Mouse (Mus musculus): ENCODE measurements around the gene Eif3d. TPM values are rescaled to one million over a fixed set of nuclear protein-coding genes. Genes with fewer than 3 reads are reported as not detected.

The Eif3d gene
- total RNA-seq, 2 experiments from 2014 or later = 190 to 227 TPM

DNA sequence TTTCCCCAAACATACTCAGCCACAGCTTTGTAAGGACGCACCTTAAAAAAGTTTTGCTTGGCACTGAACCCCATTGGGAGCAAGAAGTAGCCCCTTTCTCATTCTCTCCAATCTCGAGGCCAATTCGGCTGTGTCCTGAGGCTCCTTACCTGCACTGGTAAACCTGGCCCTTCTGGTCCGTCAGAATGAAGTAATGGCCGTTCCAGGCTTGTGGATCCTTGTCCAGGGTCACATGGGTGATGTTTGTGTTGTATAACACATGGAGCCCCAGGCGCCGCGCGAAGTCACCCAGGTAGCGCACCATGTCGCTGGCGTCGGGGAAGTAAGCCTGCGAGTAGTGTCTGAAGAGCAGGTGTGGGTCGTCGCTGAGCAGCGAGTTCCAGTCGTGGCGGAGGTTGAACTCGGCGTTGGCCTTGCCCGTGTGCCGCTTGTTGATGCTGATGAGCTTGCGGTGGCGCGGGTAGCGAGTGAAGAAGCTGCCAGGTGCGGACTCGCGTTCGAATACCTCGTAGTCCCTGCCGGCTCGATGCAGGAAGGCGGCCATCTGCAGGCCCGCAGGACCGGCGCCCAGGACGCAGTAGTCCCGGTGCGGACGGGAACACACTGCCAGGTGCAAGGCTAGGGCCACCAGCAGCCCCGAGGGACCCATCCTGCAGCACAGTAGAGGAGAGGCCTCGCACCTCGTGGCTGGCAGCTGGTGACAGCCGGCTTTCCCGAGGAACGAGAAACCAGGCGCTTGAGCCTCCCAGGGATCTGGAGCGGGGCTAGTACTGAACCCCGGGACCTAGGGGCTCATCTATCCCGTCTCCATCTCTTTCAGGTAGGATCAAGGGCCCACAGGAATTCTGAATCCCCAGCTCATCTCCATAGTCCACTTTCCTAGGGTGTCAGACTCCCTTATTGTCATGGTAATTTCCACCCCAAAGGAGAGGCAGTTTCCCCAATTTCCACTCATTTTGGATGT, 14.9 kb downstream of the Eif3d start:
- ATAC-seq (replicated peaks; ENCODE audit: poor library complexity, severe bottlenecking) = peak; percentile 13; the same call in 1 of the 2 replicates

DNA sequence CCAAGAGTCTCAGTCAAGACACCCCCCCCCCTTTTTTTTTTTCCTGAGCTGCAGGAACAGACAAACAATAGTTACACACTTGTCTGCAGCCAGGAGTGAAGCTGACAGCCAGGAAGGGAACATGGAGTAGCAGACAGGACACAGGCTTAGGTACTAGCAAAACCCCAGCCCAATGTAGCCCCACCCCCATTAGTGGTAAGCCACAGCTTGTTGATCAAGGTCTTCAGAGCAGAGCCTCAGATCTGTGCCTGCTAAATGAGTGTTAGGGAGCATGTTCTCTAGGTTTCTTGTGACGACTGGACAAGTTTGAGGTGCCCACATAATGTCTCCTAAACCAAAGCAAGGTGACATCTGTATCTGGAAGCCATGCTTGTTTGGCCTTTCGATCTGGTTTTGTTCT, 16.3 kb downstream of the Eif3d start:
- ATAC-seq (replicated peaks; ENCODE audit: poor library complexity, severe bottlenecking) = no peak

DNA sequence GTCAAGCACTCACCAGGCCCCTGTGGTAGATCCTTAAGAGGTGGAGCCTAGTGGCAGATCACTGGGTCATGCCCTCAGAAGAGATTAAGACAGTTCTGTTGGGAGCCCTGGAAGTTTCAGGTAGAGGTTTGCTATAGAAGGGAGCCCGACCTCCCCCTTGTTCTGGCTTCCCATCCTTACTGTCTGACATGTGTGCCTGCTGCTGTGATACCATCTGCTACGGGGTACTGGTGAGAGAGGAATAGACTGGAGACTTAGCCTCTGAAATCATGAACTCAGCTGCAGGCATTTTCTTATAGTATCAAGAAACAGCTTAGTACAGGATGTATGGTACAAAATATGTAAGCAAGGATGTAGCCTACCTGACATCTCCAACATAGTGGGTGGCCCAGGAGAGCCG, 17.7 kb downstream of the Eif3d start:
- ATAC-seq (replicated peaks; ENCODE audit: poor library complexity, severe bottlenecking) = no peak

DNA sequence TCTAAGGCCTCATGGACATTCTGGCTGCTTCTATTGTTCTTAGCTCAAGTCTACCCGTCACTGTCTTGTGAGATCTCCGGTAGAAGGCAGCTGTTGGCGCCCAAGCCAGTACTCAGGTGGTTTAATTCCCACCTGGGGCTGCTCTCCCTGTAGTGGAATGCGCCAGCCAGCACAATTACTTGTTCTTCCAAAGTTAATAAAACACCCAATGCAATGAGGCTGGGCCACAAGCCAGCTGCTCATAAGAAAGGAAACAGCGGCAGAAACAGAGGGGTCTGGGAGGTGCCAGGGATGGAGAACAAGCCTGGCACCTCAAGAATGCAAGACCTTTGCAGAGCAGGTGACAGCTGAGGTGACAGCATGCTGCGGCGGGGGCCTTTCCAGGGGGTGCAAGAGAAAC, 21.6 kb downstream of the Eif3d start:
- ATAC-seq (replicated peaks; ENCODE audit: poor library complexity, severe bottlenecking) = no peak

DNA sequence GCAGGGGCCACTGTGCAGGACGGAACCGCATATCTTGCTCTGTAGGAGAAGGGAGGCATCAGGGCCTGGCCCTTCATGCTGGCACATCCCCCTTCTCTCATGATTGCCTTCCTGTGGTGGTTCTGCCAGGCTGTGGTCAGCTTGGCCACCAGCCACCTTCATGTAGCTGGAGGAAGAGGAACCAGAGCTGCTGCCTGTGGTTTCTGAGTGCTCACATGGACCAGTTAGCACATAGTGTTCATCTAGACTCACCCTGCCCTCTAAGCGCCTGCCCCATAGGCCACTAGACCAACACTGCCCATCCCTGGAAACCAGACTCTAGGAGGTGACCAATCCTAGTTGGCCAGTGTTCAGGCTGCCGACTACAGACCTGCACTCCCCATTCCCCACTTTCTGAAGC, 24.9 kb downstream of the Eif3d start:
- ATAC-seq (replicated peaks; ENCODE audit: poor library complexity, severe bottlenecking) = peak; percentile 98

DNA sequence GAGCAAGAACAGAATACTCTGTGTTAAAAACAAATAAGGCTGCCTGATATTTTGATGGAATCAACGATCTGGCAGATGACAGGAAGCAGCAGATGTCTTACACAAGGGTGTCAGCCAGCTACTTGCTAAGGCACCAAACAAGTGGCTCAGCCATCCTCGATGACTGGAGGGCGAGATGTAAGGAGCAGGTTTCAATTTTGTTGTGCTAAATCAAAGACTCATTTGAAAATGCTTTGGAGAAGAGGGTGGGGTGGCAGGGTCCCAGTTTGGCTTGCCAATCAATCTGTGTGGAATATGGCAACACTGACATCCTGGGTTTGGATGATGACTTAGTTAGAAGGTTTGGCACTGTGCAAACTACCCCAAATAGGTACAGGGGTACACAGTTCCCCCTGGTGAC, 29.1 kb downstream of the Eif3d start:
- ATAC-seq (replicated peaks; ENCODE audit: poor library complexity, severe bottlenecking) = no peak

DNA sequence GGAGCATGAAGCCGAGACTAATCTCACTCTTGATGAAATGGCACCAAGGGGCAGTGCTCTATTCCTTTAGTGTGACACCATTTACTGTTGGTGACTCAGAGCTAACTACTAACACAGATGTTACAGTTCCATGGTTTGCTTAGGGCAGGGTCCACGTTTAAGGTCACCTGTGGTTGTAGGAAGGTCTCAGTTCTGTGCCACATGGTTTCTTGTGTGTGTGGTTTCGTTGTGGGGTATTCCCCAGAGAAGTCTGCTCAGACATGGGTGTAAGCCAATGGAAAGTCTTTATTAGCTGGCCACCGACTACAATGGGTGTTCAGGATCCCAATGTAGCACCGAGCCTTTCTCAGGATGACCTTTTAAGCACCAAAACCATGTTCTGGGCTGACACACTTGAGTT, 32.1 kb downstream of the Eif3d start:
- ATAC-seq (replicated peaks; ENCODE audit: poor library complexity, severe bottlenecking) = no peak

GRCm38 (mm10) chr15:77935673-77936375, 34.8 kb downstream of the Eif3d start:
- no peak for ATAC-seq (replicated peaks; ENCODE audit: poor library complexity, severe bottlenecking)

DNA sequence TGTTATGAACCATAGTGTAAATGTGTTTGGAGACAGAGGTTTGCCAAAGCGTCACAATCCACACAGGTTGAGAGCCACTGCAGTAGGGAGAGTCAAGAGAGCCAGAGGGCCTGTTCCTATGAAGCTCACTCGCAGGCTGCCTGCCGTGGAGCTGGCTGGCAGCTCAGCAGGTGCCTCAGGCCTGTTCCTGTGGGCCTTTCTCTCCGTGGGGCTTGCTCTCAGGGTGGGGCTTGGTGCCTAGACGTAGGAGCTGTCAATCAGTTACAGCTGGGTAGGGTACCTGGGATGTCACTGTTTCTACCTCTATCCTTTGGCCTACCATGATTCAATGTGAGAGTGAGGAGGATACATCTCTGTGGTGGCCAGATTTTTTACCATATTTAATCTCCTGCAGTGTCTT, 35.6 kb downstream of the Eif3d start:
- ATAC-seq (replicated peaks; ENCODE audit: poor library complexity, severe bottlenecking) = no peak

DNA sequence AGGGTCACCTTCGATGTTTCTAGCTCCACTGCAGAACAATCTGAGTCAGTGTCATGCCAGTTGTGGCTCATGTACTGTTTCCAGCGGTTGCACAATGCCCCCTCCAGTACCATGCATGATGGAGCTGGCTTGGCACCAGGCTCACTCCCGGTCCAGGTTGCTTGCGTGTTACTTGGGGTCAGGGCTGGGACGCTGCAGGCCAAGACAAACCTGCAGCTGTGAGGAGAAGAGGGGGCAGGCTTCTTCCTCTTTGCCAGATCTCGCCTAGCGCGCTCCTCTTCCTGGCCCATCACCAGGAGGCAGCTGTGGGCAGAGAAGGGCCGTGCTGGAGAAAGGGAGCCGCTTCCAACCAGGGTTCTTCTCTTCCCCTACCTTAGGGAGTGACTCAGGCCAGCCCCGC, 36.3 kb downstream of the Eif3d start:
- peak; percentile 30 for ATAC-seq (replicated peaks; ENCODE audit: poor library complexity, severe bottlenecking)

- peak; percentile 45 for ATAC-seq (replicated peaks; ENCODE audit: poor library complexity, severe bottlenecking)
These were observed 36.8 kb downstream of the Eif3d start for GRCm38 (mm10) chr15:77933770-77934169.

DNA sequence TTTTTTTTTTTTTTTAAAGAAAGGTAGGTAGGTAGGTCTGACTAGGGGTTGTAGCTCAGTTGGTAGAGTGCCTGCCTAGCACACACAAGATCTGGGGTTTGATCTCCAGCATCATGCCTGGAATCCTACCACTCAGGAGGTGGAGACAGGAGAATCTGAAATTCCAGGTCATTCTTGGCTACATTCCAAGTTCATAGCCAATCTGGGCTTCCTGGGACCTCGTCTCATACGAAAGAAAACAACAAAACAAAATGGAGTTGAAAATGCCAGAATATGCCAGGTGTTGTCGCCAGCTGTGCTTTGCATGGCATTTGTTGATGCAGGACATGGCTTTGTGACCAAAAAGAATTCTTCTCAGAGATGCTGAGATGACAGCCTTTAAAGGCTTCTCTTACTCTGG, 37.4 kb downstream of the Eif3d start:
- no peak for ATAC-seq (replicated peaks; ENCODE audit: poor library complexity, severe bottlenecking)

- peak; percentile 40 for ATAC-seq (replicated peaks; ENCODE audit: poor library complexity, severe bottlenecking)
These were observed 39.0 kb downstream of the Eif3d start for GRCm38 (mm10) chr15:77931689-77932016.

DNA sequence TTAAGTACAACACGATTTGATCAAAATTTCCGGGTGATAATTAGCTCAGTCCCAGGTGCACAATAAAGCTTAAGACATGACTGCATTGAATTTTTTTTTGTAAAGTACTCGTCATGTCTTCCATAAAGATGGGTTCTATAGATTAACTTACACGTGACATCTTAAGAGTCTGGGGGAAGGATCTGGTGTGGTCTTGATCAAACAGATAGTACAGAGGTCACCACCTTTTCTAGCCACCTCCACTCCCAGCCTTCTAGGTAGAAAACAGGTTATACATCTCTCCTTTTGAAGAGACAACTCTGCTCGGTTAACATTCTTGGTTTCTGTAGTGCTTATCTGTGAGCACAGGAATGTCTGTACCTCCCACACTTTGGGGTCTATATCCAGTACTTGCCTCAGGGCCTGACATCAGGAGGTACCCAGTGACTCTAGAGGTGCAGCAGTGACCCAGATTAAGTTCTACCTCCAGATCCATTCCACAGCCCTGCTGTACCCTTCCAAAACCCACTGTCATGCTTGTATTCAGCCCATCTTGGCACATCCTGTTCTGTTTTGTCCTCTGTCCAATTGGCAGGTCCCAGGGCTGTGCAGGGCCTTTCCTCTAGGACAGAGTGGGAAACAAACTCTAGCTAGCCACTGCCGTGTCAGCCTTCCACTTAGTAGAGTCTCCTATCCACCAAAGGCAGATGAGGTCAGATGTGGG, 39.5 kb downstream of the Eif3d start:
- ATAC-seq (replicated peaks; ENCODE audit: poor library complexity, severe bottlenecking) = no peak

- ATAC-seq (replicated peaks; ENCODE audit: poor library complexity, severe bottlenecking) = no peak
These were observed 40.8 kb downstream of the Eif3d start for GRCm38 (mm10) chr15:77929804-77930203.

DNA sequence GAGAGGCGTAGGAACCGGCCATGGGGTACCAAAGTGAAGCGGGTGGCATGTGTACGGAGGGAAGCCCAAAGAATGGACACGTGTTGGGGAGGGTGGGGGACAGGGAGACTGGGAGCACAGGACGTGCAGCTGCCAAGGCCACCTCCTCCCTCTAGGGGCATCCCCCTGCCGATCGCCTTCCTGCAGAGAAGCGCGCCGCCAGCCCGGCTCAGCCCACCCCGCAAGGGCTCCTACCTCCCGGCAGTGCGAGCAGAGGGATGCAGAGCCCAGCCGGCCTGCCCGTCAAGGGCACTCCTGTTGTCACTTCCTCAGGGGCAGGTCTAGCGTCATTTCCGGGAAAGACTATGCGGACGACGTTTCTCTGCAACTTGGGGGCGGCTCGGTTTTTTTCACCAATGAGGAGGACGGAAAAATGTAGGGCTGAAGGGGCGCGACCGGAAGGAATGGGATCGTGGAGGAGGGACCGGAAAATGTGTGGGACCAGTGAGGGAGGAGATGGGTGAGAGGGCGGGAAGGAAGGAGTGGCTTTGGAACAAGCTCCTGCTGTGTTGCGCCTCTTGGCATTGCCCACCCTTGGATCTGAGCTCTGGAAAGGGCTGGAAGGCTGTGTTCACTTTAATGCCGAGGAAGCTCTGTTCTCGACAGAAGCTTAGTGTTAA, 41.8 kb downstream of the Eif3d start, which contains the start of gene Txn2:
Txn2 (minus strand) TSS at position 334 of the 659 bp plus-strand sequence.
- ATAC-seq (replicated peaks; ENCODE audit: poor library complexity, severe bottlenecking) = peak; percentile 79

DNA sequence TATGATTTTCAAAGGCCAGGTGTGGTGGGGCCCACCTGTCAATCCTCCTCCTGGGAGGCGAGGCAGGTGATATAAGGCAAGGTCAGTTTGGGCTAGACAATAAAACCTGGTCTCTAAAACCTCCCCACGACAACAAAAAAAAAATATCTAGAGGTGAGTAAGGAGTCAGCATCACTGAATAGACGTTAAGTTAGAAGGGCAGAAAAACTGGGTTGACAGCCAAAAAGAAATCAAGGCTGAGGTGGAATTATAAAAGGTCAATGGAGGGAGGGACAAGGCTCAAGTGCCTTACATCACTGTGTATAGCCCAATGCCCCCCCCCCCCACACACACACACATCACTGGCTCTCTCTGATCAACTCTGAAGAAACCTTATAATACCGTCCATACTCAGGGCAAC, 42.5 kb downstream of the Eif3d start:
- no peak for ATAC-seq (replicated peaks; ENCODE audit: poor library complexity, severe bottlenecking)

- no peak for ATAC-seq (replicated peaks; ENCODE audit: poor library complexity, severe bottlenecking)
These were observed 43.7 kb downstream of the Eif3d start for GRCm38 (mm10) chr15:77926921-77927320.

- ATAC-seq (replicated peaks; ENCODE audit: poor library complexity, severe bottlenecking) = no peak
These were observed 45.4 kb downstream of the Eif3d start for GRCm38 (mm10) chr15:77925195-77925594.

- no peak for ATAC-seq (replicated peaks; ENCODE audit: poor library complexity, severe bottlenecking)
These were observed 47.2 kb downstream of the Eif3d start for GRCm38 (mm10) chr15:77923267-77924035.
